8 mouse cellular contexts compared by ENCODE assay signal in genomic region chr16:33584455-33585082, GRCm38 (mm10).
A peak's percentile ranks its signal among the peaks of the same experiment; 100 is the strongest.
DNase-seq lines count a peak whose midpoint lies in the region; ATAC-seq lines count a peak whose summit lies in the region.

No protein-coding gene starts in this region.

- peaks cover 55% of the 10 kb centered on the region for H3K4me1 ChIP-seq in stomach, embryonic 14.5 days (ENCODE audit: control insufficient read depth, insufficient read depth, low read length)

- peak overlapping the region; percentile 37 for H3K4me2 ChIP-seq in stomach, embryonic 14.5 days (replicated peaks; ENCODE audit: low read depth, low read length)

- WGBS in stomach, embryonic 14.5 days = 13% methylated on average over 13 of the region's 13 CpGs

- H3K36me3 ChIP-seq in stomach, embryonic 14.5 days (ENCODE audit: control insufficient read depth, insufficient read depth, low read length) = no peaks in the 10 kb centered on the region

- ATAC-seq in stomach, embryonic 14.5 days (ENCODE audit: insufficient number of reproducible peaks, insufficient read depth, low FRiP score, low read depth) = peak; percentile 77

- H3K27ac ChIP-seq in stomach, embryonic 14.5 days (ENCODE audit: low read length) = peak overlapping the region; percentile 99

- DNase-seq in CD4-positive helper T cell, adult 2 months (ENCODE audit: low read depth, low spot score) = peak; percentile 68
- DNase-seq in ZHBTc4 (ENCODE audit: low read depth, low spot score) = peak; percentile 58
- DNase-seq in heart, adult 9 months (ENCODE audit: low spot score in 2 of 2) = peak; percentile 62 to 78
- DNase-seq in kidney, adult 9 months = peak; percentile 57
- DNase-seq in lung, postnatal 14 days = peak; percentile 55
- no peak for DNase-seq in urinary bladder, postnatal 36 days (ENCODE audit: low spot score in 2 of 2)
- no peak for DNase-seq in spleen, postnatal 4 days (ENCODE audit: low spot score in 2 of 2)

- peak overlapping the region; percentile 25; the same call in 1 of the 2 replicates for H3K9ac ChIP-seq in stomach, embryonic 14.5 days (replicated peaks; ENCODE audit: low read depth, low read length)

- no peaks in the 10 kb centered on the region for H3K9me3 ChIP-seq in stomach, embryonic 14.5 days (ENCODE audit: control insufficient read depth, low read depth, low read length)

- H3K27me3 ChIP-seq in stomach, embryonic 14.5 days (ENCODE audit: control insufficient read depth, insufficient read depth, low read length) = no peaks in the 10 kb centered on the region

- H3K4me3 ChIP-seq in stomach, embryonic 14.5 days (ENCODE audit: low read depth, low read length) = peak overlapping the region; percentile 2; the same call in 1 of the 2 replicates

Comparison
In these comparisons a context has a peak if more than half of its experiments do, and no peak if none do; other contexts are left out.
1. DNase-seq: peak in CD4-positive helper T cell, adult 2 months (single experiment), ZHBTc4 (single experiment), heart, adult 9 months (2 of 2), kidney, adult 9 months (single experiment) and lung, postnatal 14 days (single experiment); none in urinary bladder, postnatal 36 days (0 of 2) and spleen, postnatal 4 days (0 of 2).